Mouse (Mus musculus): ENCODE measurements at regions not wholly inside any gene's neighbourhood (a gene's known extent, or its start where the extent isn't known, plus 50 kb on each side); places are given as distances from the start of the nearest gene placed in this dataset.

DNA sequence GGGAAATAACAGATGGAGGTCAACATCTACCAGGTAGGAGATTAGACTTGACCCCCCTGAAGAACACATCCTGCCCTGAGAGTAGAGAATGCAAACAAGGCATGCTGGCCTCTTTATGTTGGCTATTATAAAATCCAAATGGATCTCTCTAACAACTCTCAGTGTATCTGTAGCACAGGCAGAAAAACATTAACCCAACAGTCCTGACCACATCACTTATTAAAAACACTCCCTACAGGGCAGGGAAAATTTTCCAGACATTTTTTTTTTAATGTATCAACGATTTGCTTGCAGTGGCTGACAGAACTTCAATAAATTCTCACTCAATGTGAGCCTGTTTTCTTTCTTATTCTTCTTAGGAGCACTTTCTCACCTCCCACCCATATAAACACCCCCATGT, 511.4 kb downstream of the Cdk5rap2 start:
- DNase-seq (ENCODE audit: low read depth, low spot score), result no peak

- DNase-seq (ENCODE audit: low read depth, low spot score), result no peak
Observed at GRCm38 (mm10) chr4:69896111-69896510, 514.1 kb downstream of the Cdk5rap2 start.

DNA sequence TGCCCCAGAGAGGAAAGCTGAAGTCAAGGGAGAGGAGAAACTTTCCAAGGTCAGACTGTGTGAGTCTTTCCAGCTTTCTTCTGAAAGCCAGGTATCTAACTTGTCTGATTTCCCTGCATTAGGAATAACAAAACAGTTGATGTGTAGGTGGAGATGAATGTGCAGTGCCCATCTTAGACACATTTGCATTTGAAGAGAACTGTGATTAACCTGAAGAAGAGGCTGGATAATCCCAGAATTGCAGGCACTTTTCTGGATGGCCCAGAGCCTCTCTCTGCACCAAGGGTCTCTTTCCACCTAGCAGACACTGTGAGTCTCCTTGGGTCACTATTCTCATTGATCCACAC, 517.4 kb downstream of the Cdk5rap2 start:
- DNase-seq (ENCODE audit: low read depth, low spot score), result no peak

DNA sequence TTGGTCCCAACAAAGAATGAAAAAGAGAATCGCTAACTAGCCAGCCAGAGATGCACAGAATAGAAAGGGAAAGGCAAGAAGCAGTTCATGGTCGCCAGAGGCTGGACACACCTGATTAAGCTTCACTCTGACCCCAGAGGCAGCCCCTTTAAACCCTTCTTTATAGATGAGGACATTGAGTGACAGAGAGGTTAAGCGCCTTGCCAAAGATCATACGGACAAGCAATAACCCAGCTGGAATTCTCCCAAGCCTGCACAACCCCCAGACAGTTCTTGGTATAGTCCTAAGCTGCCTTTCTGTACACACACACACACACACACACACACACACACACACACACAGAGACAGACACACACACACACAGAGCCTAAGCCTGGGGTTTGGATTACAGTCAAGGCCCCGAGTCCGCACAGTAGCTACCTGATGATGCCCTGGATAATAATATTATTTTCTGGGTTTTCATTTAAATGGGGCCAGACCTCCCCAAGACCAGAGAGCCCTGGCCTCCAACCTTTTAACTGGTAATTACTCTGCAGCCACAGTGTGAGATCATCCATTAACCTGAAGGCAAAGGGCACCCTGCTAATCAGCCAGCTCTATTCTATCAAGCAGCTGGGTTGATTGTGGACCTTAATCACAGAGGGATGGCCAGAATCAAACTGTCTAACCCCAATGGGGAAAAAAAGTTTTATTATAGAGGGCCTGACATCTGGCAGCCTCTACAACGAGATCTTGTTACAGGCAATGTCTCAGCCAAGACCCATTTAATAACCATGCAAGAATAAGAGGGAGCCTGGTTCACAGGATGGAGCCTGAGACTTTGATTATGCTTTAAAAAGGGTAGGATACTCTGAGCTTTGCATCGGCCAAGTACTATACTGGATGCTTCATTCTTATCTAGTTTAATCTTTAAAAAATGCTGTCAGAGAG, 518.1 kb downstream of the Cdk5rap2 start:
- peak; percentile 23 for DNase-seq (ENCODE audit: low read depth, low spot score)

- no peak for DNase-seq (ENCODE audit: low read depth, low spot score)
Observed at GRCm38 (mm10) chr4:69890655-69891054, 519.6 kb downstream of the Cdk5rap2 start.

GRCm38 (mm10) chr4:69889931-69890634, 520.2 kb downstream of the Cdk5rap2 start:
- DNase-seq (ENCODE audit: low read depth, low spot score), result peak; percentile 56

- no peak for DNase-seq (ENCODE audit: low read depth, low spot score)
Observed at GRCm38 (mm10) chr4:69876734-69877133, 533.5 kb downstream of the Cdk5rap2 start.

- DNase-seq (ENCODE audit: low read depth, low spot score), result no peak
Observed at GRCm38 (mm10) chr4:69870638-69871037, 539.6 kb downstream of the Cdk5rap2 start.

DNA sequence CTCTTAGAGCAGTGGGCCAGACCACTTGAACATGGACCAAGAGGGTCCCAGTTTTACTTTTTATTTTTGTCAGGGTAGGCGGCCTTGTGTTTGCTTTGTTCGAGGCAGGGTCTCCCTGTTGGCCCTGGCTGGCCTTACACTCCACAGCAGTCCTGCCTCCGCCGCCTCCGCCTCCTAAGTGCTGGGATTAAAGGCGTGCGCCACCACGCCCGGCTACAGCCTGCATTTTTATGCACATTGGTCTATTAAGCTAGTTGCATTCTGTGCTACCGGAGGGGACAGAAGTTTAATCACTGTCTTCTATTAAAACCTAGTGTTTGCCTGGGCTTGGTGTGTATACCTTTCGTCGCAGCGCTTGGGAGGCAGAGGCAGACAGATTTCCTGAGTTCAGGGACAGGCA, 555.2 kb downstream of the Cdk5rap2 start:
- no peak for DNase-seq (ENCODE audit: low read depth, low spot score)

GRCm38 (mm10) chr4:69852637-69853036, 557.6 kb downstream of the Cdk5rap2 start:
- DNase-seq (ENCODE audit: low read depth, low spot score), result no peak

DNA sequence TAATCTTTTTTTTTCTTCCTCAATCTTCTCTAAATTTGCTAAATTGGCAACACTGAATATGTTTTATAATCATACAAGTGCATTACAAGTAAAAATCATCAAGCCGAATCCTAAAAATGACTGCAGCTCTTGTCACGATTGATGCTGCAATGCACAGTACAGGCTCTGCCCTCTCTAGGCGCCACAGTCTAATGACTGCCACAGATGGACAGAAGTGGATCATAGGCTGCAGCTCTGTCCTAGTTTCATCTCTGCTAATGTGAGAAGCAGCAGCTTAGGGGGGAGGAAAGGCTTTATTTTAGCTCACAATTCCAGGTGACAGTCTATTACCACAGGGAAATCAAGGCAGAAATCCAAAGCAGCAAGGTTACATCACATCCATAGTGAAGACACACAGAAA, 560.8 kb downstream of the Cdk5rap2 start:
- DNase-seq (ENCODE audit: low read depth, low spot score), result no peak

DNA sequence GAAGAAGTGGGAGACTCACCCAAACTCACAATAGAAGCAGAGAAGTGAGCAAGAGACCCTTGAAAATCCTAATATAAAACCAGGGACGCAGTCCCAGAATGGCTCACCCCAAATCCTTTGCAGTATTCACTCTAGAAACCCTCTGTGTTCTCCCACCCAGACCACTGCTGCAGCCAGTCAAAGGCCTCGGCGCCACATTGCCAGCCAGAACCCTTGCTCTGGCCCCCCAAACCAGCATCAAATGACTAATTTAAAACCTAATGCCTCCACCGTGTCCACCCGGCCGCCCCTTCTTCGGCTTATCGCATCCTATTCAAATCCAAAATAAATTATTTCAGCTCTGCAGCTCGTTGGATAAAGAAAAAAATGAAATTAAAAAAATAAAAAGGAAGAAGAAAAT, 570.4 kb downstream of the Cdk5rap2 start:
- DNase-seq (ENCODE audit: low read depth, low spot score), result no peak

GRCm38 (mm10) chr4:69838940-69839339, 571.3 kb downstream of the Cdk5rap2 start:
- DNase-seq (ENCODE audit: low read depth, low spot score), result no peak

DNA sequence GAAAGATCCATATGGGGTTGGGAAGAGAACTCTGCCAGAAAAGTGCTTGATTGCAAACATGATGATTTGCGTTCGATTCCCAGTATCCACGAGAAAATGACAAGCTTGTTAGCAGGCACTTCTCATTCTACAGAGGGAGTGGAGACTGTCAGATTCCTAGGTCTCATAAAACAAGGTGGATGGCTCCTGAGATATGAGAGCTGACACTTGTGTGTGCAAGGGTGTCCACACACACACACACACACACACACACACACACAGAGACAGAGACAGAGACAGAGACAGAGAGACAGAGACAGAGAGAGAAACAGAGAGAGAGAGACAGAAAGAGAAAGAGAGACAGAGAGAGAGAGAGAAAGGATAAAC, 585.4 kb downstream of the Cdk5rap2 start:
- no peak for DNase-seq (ENCODE audit: low read depth, low spot score)

GRCm38 (mm10) chr4:69824215-69824902, 585.9 kb downstream of the Cdk5rap2 start:
- no peak for DNase-seq (ENCODE audit: low read depth, low spot score)

- DNase-seq (ENCODE audit: low read depth, low spot score), result no peak
Observed at GRCm38 (mm10) chr4:69823311-69823940, 586.8 kb downstream of the Cdk5rap2 start.

DNA sequence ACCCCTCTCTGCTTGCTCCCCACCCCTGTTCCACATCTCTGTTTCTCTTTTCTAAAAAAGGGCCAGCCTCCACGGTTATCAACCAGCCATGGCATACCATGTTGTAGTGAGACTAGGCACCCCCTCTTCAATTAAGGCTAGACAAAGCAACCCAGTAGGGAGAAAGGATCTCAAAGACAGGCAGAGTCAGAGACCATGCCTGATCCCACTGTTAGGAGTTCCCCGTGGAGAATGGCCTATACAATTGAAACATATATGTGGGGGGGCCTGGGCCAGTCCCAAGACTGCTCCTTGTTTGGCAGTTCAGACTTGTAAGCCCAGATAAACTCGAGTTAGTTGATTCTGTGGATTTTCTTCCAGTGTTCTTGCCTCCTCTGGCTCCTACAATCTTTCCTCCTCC, 591.4 kb downstream of the Cdk5rap2 start:
- no peak for DNase-seq (ENCODE audit: low read depth, low spot score)

- DNase-seq (ENCODE audit: low read depth, low spot score), result no peak
Observed at GRCm38 (mm10) chr4:69785481-69786050, 624.7 kb downstream of the Cdk5rap2 start.

DNA sequence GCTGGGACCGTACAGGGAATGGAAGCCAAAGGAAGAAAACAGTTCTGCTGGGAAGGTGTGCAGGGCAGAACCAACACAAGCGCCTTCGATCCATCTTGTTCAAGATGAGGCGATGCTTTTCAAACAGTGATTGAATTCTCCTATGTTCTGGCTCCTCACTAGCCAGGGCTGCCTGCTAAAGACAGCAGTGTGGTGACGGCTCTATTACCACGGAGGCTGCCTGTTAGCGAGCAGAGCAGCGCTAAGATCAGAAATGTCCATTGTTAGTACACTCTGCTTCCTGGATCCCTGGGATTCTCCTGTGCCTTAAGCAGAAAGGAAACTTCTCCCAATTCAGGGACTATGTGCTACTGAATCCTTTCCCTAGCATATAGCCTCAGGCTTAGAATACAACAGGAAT, 629.0 kb downstream of the Cdk5rap2 start:
- DNase-seq (ENCODE audit: low read depth, low spot score), result no peak

GRCm38 (mm10) chr4:69761841-69762240, 648.4 kb downstream of the Cdk5rap2 start:
- DNase-seq (ENCODE audit: low read depth, low spot score), result no peak

GRCm38 (mm10) chr4:69759596-69759995, 650.6 kb downstream of the Cdk5rap2 start:
- DNase-seq (ENCODE audit: low read depth, low spot score), result no peak

- DNase-seq (ENCODE audit: low read depth, low spot score), result peak; percentile 2
Observed at GRCm38 (mm10) chr4:69754567-69754966, 655.7 kb downstream of the Cdk5rap2 start.

All from forelimb bud, embryonic 11.5 days (tissue).